Mouse (Mus musculus) kidney, postnatal 14 days (tissue): ENCODE measurements at regions not wholly inside any gene's neighbourhood (a gene's known extent, or its start where the extent isn't known, plus 50 kb on each side); places are given as distances from the start of the nearest gene placed in this dataset.

Experiments used
- DNase-seq: peaks from one replicate; pipeline ENCODE4 v3.0.0; 2022; ENCODE audit warnings: mixed read lengths

GRCm38 (mm10) chr10:111893941-111894340 is 78.5 kb upstream of the Krr1 start:
- DNase-seq, result peak; percentile 73

GRCm38 (mm10) chr10:111897361-111897760 is 75.1 kb upstream of the Krr1 start:
- DNase-seq, result no peak

- DNase-seq, result no peak
Observed at GRCm38 (mm10) chr10:111900723-111901716, 71.4 kb upstream of the Krr1 start.

- no peak for DNase-seq
Observed at GRCm38 (mm10) chr10:111903956-111904355, 68.5 kb upstream of the Krr1 start.

- DNase-seq, result no peak
Observed at GRCm38 (mm10) chr10:111907836-111908235, 64.6 kb upstream of the Krr1 start.

GRCm38 (mm10) chr10:111912561-111912960 is 59.9 kb upstream of the Krr1 start:
- peak; percentile 49 for DNase-seq

GRCm38 (mm10) chr10:111913066-111913785 is 59.2 kb upstream of the Krr1 start:
- no peak for DNase-seq

- no peak for DNase-seq
Observed at GRCm38 (mm10) chr10:111914231-111914630, 58.2 kb upstream of the Krr1 start.

GRCm38 (mm10) chr10:111918071-111918507 is 54.4 kb upstream of the Krr1 start:
- no peak for DNase-seq

GRCm38 (mm10) chr10:111919475-111919874 is 53.0 kb upstream of the Krr1 start:
- no peak for DNase-seq

- no peak for DNase-seq
Observed at GRCm38 (mm10) chr10:111921492-111921891, 51.0 kb upstream of the Krr1 start.
